Mouse (Mus musculus): Measurements from ENCODE around the gene Gm10563.
A peak's percentile ranks its signal among the peaks of the same experiment; 100 is the strongest.
"Not testable (repeated sequence)": the region's sequence is repeated elsewhere in the genome, so short reads cannot be mapped to it uniquely, and the experiment has no call there.

Gm10563 gene

DNA sequence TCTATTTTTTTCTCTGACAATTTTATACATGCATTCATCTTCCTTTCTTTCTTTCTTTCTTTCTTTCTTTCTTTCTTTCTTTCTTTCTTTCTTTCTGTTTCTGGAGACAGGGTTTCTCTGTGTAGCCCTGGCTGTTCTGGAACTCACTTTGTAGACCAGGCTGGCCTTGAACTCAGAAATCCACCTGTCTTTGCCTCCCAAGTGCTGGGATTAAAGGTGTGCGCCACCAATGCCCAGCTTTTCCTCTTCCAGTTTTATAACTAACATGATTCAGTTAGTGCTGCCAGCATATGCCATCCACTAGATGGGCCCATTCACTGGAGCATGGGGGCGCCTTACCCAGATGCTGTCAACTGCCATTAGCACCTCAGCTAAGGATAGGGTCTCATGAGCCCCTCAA, at the start of gene Gm10563:
TSS of gene Gm10563 (minus strand) at position 101 of the 400 bp plus-strand sequence.
- not testable (repeated sequence) for DNase-seq (ENCODE audit: low spot score in 2 of 2)

DNA sequence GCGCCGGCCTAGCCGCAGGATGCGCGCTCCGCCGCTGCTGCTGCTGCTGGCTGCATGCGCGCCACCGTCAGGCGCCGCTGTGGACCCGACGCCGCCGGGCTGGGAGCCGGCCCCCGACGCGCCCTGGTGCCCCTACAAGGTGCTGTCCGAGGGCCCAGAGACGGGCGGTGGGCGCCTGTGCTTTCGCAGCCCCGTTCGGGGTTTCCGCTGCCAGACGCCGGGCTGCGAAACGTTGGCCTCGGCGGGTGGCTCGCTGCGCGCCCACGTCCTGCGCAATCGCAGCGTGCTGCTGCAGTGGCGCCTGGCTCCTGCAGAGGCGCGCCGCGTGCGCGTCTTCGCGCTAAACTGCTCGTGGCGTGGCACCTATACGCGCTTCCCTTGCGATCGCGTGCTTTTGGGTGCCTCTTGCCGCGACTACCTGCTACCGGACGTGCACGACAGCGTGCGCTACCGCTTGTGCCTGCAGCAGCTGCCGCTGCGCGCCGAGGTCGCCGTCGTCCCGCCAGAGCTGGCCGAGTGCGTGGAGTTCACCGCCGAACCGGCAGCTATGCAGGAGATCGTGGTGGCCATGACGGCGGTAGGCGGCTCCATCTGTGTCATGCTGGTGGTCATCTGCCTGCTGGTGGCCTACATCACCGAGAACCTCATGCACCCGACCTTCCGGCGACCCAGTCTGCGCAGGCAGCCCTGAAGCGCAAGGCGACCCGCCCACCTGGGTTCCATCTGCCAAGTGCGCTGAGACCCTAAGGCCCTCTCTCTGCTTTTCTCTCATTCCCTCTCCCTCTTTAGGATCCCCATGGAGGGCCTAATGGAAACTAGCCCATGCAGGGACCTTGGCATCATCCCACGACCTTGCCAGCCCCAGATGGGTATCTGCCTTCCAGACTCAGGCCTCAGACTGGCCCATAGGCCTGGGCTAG, 49.5 kb upstream of the Gm10563 start:
- peak; percentile 30 to 75 for DNase-seq (ENCODE audit: low spot score in 2 of 2)

DNA sequence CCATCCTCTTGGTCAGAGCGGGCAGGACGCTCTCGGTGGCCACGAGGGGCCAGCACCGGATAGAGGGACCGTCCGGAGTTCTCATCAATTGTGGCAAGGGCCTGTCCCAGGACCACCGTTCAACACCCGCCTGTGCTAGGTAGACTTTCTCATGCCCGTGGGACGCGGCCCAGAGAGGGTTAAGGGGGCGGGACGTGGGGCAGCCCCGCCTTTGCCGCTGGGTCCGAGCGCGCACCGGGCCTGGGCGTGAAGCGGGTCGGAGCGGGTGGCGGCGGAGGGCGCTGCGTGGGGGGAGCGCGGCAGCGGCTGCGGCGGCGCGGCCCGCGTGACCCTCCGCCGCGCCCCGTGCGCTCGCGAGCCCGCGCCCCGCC, 48.9 kb upstream of the Gm10563 start, which contains the start of gene Fndc10:
TSS of gene Fndc10 (plus strand) at position 232 of the 371 bp plus-strand sequence.
- DNase-seq (ENCODE audit: low spot score in 2 of 2): peak; percentile 38 to 73

DNA sequence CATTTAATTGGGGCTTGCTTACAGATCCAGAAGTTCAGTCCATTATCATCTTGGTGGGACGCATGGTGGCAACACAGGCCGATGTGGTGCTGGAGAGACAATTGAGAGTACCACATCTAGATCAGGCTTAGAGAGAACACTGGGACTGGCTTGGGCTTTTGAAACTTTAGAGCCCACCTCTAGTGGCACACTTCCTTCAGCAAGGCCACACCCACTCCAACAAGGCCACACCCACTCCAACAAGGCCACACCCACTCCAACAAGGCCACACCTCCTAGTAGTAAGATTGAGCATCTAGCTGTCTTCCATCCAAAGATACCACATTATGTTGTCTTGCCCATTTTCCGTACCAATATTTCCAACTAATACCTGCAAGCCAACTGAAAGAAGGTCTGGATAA, 47.2 kb upstream of the Gm10563 start:
- no peak for DNase-seq (ENCODE audit: low spot score in 2 of 2)

DNA sequence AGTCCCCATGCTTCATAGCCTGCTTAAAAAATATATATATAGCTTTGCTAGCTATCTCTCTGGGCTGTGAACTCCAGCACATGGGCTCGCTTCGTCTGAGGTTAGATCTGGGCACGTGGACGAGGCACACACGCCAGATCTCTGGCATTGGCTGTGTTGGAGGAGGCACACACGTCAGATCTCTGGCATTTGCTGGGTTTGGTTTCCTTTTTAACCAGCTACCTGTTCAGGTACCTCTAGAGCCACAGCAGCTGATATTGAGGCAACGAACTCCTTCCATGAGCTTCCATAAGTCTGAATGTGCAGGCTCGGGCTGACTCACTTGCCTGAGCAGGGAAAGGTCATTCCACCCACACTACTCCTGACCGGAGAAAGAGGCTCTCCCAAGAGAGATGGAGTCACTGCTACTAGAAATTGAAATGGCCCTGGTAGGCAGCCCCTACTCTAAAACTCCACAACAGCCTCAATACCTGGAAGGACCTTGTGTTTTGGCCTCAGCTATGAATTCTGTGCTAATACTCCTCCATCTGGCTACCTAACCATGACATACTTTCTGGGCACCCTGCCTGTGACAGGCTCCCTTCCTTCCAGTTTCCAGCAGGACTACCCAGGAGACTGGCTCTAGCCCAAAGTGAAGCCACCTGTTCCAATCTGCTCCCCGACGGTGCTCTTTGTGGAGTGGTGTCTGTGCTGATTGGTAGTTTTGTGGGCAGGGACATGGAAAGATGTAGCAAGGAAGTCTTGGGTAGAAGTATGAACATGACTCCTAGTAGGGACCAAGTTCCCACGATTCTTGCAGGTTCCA, 45.6 kb upstream of the Gm10563 start:
- no peak for DNase-seq (ENCODE audit: low spot score in 2 of 2)

DNA sequence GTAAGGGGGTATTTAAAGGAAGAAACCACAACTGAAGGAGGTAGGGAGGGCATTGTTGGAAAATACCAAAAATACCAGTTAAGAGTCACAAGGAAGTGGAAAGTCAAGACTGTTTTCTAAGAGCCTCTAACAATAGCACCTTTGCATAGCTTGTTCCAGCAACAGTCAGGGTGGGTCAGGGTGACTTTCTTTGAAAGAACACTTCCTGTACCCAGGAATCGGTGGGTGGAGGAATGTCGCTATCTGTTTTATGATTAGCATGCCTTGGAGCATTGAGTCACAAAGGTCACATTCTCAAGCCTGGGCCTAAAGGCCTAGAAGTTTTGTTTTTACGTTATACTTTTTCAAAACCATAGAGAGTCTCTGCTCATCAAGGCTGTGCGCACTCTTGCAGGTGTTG, 42.6 kb upstream of the Gm10563 start:
- DNase-seq (ENCODE audit: low spot score in 2 of 2): not testable (repeated sequence)

DNA sequence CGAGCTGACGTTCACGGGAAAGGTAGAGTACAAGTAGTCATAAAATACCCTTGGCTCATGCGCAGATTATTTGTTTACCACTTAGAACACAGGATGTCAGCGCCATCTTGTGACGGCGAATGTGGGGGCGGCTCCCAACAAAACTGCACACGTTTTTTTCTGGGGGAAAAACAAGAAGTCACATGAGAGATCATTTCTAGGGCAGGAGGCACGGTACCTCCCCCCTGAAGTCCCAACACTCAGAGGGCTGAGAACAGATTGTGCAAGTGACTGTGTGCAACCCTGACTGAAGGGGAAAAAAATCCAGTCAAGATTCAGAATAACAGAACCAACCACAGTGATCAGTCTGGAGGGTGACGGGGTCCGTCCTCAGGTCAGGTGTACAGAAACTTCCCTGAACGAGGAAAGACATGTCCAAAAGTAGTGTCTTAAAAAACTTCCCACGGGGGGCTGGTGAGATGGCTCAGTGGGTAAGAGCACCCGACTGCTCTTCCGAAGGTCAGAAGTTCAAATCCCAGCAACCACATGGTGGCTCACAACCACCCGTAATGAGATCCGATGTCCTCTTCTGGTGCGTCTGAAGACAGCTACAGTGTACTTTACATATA, 38.6 kb upstream of the Gm10563 start:
- DNase-seq (ENCODE audit: low spot score in 2 of 2): not testable (repeated sequence)

DNA sequence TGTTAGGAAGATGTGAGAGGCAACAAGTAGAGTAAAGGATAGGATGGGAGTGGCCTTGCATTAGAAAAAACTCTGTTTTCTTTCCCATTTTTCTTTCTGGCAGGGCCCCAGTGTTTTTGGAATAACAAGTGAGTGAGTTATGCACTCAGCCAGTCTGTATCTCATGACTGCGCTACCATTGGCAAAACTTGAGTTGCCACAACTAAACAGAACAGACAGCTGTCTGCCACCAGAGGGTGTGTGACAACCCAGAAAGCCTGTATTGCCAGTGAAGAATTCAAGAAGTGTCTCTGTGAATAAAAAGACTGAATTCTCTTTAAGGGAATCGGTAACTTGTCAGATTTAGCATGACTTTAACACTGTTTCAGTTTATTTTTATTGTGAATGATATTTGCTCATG, 30.8 kb upstream of the Gm10563 start:
- no peak for DNase-seq (ENCODE audit: low spot score in 2 of 2)

DNA sequence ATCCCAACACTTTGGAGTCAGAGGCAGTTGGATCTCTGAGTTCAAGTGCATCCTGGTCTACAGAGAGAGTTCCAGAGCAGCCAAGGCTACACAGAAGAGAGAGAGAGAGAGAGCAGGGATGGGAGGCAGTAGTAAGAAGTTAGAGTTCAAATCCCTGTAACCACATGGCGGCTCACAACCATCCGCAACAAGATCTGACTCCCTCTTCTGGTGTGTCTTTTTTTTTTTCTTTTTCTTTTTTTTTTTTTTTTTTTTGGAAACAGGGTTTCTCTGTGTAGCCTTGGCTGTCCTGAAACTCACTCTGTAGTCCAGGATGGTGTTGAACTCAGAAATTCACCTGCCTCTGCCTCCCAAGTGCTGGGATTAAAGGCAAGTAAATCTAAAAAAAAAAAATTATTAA, 26.9 kb upstream of the Gm10563 start:
- DNase-seq (ENCODE audit: low spot score in 2 of 2): no peak

DNA sequence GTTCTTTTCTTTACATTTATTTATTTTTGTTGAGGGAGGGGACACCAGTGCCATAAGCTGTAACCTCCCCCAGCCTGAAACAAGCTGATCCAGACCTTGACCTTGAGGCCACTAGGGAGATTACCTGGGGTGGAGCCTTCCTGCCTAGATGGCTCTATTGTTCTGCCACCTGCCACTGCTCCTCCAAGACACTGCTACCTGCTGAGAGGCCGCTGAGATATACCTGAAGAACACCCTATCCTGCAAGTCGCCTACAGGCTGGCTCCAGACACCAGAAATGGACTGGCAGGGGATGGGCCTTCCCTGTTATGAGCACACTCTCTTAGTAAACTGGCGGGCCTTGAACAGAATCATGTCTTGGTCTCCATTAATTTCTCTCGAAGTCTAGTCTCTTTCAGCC, 25.0 kb upstream of the Gm10563 start:
- DNase-seq (ENCODE audit: low spot score in 2 of 2): not testable (repeated sequence)

DNA sequence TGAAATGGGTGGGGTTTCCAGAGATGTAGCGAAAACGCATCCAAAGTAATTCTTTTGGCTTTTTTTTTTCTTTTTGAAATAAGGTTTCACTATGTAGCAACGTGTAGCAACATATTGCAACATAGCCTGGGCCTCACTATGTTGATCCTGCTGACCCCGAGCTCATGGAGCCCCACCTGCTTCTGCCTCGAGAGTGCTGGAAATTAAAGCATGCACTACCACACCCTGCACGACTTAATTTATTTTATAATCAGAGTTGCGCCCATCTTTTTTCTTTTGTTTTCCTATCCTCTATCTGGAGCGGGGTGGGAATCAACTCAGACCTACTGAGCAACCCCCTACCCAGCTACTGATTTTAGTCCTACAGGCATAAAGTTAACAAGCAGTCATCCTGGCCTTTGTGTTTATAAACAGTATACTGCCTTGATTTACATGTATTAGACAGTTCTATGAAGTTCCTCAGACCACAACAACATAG, 24.4 kb upstream of the Gm10563 start:
- DNase-seq (ENCODE audit: low spot score in 2 of 2): no peak

DNA sequence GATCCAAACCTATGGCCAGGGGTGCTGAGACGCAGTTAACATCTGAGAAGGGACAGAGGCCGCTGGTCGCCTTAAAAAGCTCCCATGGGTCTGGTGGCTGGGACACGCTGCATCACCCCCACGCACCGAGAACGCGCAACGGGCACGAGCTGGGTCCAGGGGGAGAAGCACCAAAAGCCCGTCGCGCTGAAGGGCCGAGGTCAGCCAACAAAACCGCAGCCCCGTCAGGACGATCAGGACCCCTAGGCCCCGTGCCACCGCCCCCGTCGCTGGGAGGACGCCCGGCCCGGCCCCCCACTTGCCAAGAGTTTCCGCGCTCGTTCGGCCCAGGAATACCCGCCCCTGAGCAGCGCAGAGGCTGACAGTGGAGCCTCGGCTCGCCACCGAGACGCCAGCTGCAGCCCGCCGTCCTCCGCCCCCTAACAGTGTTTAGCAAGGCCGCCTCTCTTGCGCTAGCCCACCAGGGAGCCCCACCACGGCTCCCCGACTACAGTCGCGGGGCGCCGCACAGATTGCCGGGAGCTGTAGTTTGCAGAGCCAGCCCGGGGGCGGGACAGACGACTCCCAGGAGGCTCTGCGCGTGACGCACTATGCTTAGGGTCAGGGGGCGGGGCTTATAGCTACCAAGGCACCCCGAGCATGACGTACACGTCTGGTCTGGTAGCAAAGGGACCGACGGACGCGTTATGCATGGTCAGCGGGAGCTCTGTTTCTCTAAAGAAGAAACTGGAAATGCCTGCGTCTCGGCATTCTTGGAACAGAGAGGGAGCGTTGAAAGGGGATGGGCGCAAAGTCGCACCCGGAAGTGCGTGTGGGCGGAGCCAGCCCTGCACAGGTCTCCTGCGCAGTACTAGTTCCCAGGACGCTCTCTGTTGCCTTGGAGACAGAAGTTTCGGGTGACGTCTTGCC, 23.7 kb upstream of the Gm10563 start, which contains the start of gene Mib2:
TSS of gene Mib2 (minus strand) at position 510 of the 909 bp plus-strand sequence.
- peak; percentile 94 to 95 for DNase-seq (ENCODE audit: low spot score in 2 of 2)

DNA sequence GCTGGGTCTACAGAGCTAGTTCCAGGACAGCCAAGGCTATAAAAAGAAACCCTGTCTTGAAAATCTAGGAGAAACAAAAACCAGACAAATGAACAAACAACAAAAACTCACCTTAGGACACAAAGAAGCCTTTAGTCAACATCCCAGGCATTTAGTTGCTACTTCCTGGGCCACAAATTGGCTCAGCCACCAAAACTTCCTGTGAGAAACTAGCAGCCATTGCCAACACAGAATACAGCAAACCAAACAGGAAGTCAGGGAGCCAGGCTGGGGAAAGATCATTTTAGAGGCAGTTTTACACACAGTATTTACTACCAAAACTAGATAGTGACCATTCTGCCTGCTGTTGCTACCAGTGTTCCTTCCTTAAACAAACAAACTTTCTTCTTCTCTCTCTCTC, 21.7 kb upstream of the Gm10563 start:
- no peak for DNase-seq (ENCODE audit: low spot score in 2 of 2)

DNA sequence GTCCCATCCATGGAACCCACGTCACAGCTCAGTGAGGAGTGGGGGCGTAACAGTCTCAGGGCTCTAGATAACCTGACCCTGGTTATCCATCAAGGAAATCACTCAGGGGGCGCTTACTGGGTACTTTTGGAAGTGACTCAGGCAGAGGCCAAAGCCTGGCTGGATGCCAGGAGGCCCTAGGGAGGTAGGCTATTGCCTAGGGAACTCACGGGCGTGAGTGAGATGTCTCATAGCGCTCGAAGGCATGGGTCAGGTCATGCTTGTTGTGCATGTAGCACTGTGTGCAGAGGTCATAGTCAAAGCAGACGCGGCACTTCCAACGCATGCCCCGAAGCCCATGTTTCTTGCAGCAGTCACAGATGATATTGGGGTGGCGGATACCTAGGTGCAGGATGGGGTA, 15.4 kb upstream of the Gm10563 start:
- DNase-seq (ENCODE audit: low spot score in 2 of 2): no peak

DNA sequence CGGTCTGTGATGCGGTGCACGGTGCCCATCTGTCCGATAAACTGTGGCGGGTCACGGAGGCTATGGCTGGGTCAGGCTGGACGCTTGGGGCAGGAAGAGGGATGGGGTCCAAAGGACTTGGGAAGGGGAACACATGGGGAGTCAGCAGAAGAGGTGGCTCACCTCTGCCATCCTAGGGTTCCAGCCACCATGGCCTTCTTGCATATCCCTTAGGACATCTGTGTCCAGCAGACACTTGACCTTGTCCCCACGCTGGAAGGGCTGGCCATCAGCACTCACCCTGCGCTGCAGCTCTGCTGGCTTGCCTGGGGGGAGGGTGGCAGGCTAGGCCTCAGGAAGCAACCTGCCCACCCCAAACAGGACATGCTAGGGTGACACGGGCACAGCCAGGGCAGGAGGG, 13.8 kb upstream of the Gm10563 start:
- no peak for DNase-seq (ENCODE audit: low spot score in 2 of 2)

DNA sequence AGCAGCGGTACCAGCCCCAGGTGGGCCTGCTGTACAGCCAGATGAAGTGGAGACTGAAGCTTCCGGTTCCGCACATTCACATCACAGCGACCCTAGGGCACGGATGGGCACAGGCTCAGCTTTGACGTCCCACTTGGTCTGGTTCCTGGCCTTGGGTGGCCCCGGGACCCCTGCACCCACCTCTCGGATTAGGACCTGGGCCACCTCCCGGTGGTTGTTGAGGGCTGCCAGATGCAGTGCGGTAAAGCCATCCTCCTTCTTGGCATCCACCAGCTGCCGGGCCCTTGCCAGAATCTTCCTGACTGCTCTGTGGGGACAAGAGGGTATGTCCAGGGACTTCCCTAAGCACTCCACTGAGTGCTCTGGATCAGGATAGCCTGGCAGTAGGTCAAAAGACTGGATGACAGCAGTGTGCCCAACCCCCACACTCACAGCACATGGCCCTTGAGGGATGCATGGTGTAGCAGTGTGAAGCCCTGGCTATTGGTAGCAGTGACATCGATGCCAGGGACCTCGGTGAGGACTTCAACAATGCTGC, 11.1 kb upstream of the Gm10563 start:
- DNase-seq (ENCODE audit: low spot score in 2 of 2): no peak

DNA sequence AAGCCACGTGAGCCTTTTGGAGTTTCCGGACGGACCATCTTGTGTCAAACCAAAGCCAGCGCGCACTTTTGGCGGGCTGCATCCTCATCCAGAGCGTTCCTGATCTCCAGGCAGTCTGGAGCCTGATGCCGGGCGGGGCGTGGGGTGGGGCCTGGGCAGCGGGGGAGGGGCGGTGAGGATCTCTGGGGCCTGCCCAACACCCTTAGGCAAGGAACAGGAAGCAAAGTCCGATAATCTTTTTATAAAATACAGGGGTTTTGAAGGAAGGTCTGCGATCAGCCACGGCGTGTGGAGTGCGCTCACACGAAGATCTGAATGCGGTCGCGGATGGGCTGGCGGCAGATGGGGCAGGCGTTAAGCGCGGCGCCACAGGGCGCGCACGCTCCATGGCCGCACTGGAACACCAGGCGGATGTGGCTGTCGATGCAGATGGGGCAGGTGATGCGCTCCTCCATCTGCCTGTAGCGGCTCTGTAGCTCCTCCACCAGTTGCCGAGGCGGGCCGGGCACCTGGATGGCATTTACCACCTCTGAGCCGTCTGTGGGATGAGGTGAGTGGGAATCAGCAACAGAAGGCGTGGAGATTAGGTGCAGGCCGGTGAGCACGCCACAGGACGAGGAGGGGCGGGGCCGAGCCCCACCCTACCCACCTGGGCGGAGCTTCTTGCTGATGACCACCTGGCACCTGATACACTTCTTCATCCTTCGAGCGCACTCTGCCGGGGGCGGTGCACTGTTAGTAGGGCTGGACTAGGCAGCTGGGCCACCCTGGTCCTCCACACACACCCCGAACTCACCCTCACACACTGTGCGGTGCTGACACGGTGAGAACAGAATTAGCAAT, 9.5 kb upstream of the Gm10563 start:
- DNase-seq (ENCODE audit: low spot score in 2 of 2): peak; percentile 41 to 65

DNA sequence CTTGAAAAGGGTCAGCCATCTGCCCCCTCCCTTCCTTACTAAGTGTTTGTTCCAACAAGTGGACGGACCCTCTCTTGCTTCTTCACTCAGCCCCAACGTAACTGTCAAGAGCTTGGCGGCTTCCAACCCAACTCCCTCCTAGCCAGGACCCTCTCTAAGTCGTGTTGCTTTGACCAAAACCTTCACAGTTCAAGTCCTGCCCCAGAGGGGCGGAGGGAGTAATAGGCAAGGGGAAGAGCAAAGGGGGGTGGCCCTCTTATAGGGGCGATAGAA, 8.9 kb upstream of the Gm10563 start:
- no peak for DNase-seq (ENCODE audit: low spot score in 2 of 2)

DNA sequence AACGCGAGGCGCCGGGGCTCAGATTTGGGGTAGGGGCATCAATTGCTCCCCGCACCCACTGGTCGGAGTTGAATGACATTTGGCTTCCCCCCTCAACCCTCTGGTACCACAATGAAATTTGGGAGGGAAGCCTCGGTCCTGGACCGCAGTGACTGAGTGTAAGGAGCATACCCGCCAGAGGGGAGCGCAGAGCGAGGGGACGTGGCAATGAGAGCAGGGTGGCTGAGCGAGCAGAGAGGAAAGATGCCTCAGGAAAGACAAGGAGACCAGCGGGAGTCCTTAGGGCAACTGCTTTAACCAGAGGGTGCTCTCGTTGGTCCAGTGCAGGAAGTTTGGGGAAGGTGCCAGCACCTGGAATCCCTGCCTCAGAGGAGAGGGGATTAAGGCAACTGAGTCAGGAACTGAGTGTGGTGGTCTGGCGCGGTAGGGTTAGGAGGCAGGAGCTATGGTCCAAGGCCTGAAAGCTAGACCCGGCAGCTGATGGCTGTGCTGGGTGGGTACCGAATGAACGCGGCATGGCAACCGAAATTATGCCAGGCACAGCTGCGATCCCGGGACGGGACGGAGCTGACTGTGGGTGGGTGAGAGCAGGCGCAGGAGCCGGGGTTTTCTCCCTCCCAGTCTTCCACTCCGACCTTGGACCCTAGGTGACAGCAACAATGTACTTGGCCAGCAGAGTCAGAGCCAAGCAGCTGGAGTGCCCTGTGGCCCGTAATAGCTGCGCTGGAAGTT, 8.4 kb upstream of the Gm10563 start:
- peak in 1 of 2 experiments; percentile 28 for DNase-seq (ENCODE audit: low spot score in 2 of 2)

Data from urinary bladder, adult 18-20 months (tissue).